Mouse (Mus musculus) gastrocnemius, postnatal 14 days (tissue): Measurements from ENCODE around the gene Ly75. TPM values are rescaled to one million over a fixed set of nuclear protein-coding genes. Genes with fewer than 3 reads are reported as not detected.

Experiments used
- DNase-seq: peaks from one replicate; pipeline ENCODE4 v3.0.0; 2021; ENCODE audit warnings: mixed read lengths
- intact Hi-C: fragments of 180-260 bp; cut with DNase I; formaldehyde crosslinking; loops from one replicate; pipeline ENCODE4 v1.15.1; 2025; ENCODE audit warnings: low total_unique reads
- total RNA-seq, 2 experiments: library from RNA; stranded (reverse); gene quantifications; 2 replicates each; pipeline ENCODE4 v1.2.3; 2021

Gene Ly75
- total RNA-seq, 2 experiments from 2014 or later, result 0.04 to 0.09 TPM

- intact Hi-C loops, result no loop called here
- DNase-seq, result no peak
Observed at GRCm38 (mm10) chr2:60269856-60270479, 113.1 kb downstream of the Ly75 start.

GRCm38 (mm10) chr2:60267567-60267966 lies 115.5 kb downstream of the Ly75 start:
- DNase-seq, result no peak
- intact Hi-C loops, result no loop called here

- intact Hi-C loops, result no loop called here
- DNase-seq, result no peak
Observed at GRCm38 (mm10) chr2:60260621-60261350, 122.3 kb downstream of the Ly75 start.

GRCm38 (mm10) chr2:60259186-60259585 lies 123.9 kb downstream of the Ly75 start:
- no peak for DNase-seq
- intact Hi-C loops, result no loop called here

- DNase-seq, result no peak
- intact Hi-C loops, result no loop called here
Observed at GRCm38 (mm10) chr2:60256751-60257150, 126.4 kb downstream of the Ly75 start.

- no peak for DNase-seq
- intact Hi-C loops, result no loop called here
Observed at GRCm38 (mm10) chr2:60253506-60253905, 129.6 kb downstream of the Ly75 start.

GRCm38 (mm10) chr2:60252782-60253181 lies 130.3 kb downstream of the Ly75 start:
- intact Hi-C loops, result no loop called here
- DNase-seq, result no peak

Other genes with a start within 250 kb of the Ly75 start
- gene Baz2b, start 173.5 kb downstream of the Ly75 start, total RNA-seq, result 10 to 100 TPM; 31.2 to 34.9 TPM
- gene March7, start 173.4 kb downstream of the Ly75 start, total RNA-seq, result 10 to 100 TPM; 26.9 to 27.9 TPM
- 10 to 100 TPM in 1 of 2 experiments, 1 to 10 TPM in 1; 9.3 to 12.2 TPM for gene Cd302, start 98.8 kb downstream of the Ly75 start, total RNA-seq
- 1 to 10 TPM; 1.7 to 1.8 TPM for gene Pla2r1, start 170.0 kb upstream of the Ly75 start, total RNA-seq